Comparison of ENCODE assay signal across 29 mouse cellular contexts in the genomic region with DNA sequence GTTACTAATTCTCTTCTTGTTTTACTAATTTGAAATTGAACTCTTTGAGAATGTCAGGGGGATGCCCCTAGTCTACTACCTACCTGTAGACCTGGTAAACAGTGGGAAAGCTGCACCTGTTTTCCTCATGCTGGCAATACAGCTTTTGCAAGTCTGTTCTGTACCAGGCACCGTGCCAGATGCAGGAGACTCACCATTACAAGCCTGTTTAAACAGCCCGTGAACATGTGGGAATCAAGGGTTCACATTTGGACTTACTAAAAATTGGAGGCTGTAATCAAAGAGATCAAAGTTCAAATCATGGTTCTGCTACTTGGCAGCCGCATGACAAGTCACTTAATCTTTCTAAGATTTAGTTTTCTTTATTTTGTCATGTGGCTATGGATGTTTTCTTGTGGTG. TPM values are rescaled to one million over a fixed set of nuclear protein-coding genes. Genes with fewer than 3 reads are reported as not detected.
A peak's percentile ranks its signal among the peaks of the same experiment; 100 is the strongest.
DNase-seq lines count a peak whose midpoint lies in the region; ATAC-seq and TF ChIP-seq lines count a peak whose summit lies in the region.
"Had no signal": no experiment of that assay in that cellular context is flagged by ENCODE, and none has a peak within 500 bp of the region (broad histone marks: within the 10 kb centered on the region; RNA-seq: fewer than 3 reads in every experiment).

No protein-coding gene starts in this region.

- H3K36me3 ChIP-seq in kidney, embryonic 16.5 days (ENCODE audit: insufficient read depth, low read length): no peaks in the 10 kb centered on the region
- no peaks in the 10 kb centered on the region for H3K36me3 ChIP-seq in liver, adult 2 months (ENCODE audit: control insufficient read depth, insufficient read depth, low read length)
- H3K36me3 ChIP-seq in liver, embryonic 12.5 days: no peaks in the 10 kb centered on the region
- no peaks in the 10 kb centered on the region for H3K36me3 ChIP-seq in forebrain, embryonic 15.5 days
- H3K36me3 ChIP-seq: embryonic facial prominence, embryonic 10.5 days; embryonic facial prominence, embryonic 13.5 days; forebrain, embryonic 10.5 days; G1E; hindbrain, embryonic 12.5 days; hindbrain, embryonic 15.5 days had no signal

- H3K79me2 ChIP-seq in liver, adult 2 months (ENCODE audit: control insufficient read depth, insufficient read depth, low read length): no peaks in the 10 kb centered on the region

- H3K9ac ChIP-seq in kidney, embryonic 16.5 days (replicated peaks; ENCODE audit: low read length): no peak overlapping the region
- H3K9ac ChIP-seq in liver, adult 2 months (ENCODE audit: low read depth, low read length): no peak overlapping the region
- no peak overlapping the region for H3K9ac ChIP-seq in liver, embryonic 12.5 days
- H3K9ac ChIP-seq in forebrain, embryonic 15.5 days (replicated peaks): no peak overlapping the region
- H3K9ac ChIP-seq: embryonic facial prominence, embryonic 13.5 days; forebrain, embryonic 13.5 days; forebrain, postnatal 0 days; hindbrain, embryonic 12.5 days; hindbrain, embryonic 15.5 days had no signal

- no peak for TF ChIP-seq POLR2A in liver, adult 2 months (IDR thresholded peaks at IDR 0.05; ENCODE audit: extremely low read depth, insufficient read depth, low read length)

- no peak overlapping the region for H3K4me3 ChIP-seq in kidney, embryonic 16.5 days (ENCODE audit: low read length)
- no peak overlapping the region for H3K4me3 ChIP-seq in liver, adult 2 months (ENCODE audit: insufficient read depth, low read depth, low read length)
- no peak overlapping the region for H3K4me3 ChIP-seq in liver, embryonic 12.5 days
- H3K4me3 ChIP-seq in forebrain, embryonic 15.5 days: no peak overlapping the region
- H3K4me3 ChIP-seq: embryonic facial prominence, embryonic 10.5 days; embryonic facial prominence, embryonic 13.5 days; erythroblast, embryonic 14.5 days; forebrain, embryonic 10.5 days; forebrain, embryonic 13.5 days; gastrocnemius, adult 2 months; hindbrain, embryonic 12.5 days; hindbrain, embryonic 15.5 days had no signal

- 84% methylated on average over 3 of the region's 3 CpGs for WGBS in kidney, embryonic 16.5 days
- 34% methylated on average over 3 of the region's 3 CpGs for WGBS in liver, adult 2 months
- 51% methylated on average over 3 of the region's 3 CpGs for WGBS in liver, embryonic 12.5 days (ENCODE audit: insufficient replicate concordance)
- WGBS in forebrain, embryonic 15.5 days: 79% methylated on average over 3 of the region's 3 CpGs

- DNase-seq in kidney, adult 11 months: peak; percentile 35
- DNase-seq in liver, adult 2 months (ENCODE audit: extremely low read depth, low read depth, low spot score): peak; percentile 83
- DNase-seq in kidney, postnatal 14 days: peak; percentile 39
- DNase-seq in kidney, postnatal 4 days: peak; percentile 1 to 3
- no peak for DNase-seq in neural tube, embryonic 10.5 days (ENCODE audit: extremely low spot score, low spot score)
- DNase-seq: adrenal gland, postnatal 25 days; B cell, adult 2 months; cerebellum, adult 11-12 months; cerebellum, adult 8-10 months; cerebellum, postnatal 36 days; embryo, embryonic 11 days; forebrain, postnatal 0 days; gastrocnemius, adult 2 months; gastrocnemius, postnatal 14 days; heart, adult 11 months had no signal

- no peaks in the 10 kb centered on the region for H3K4me1 ChIP-seq in kidney, embryonic 16.5 days (ENCODE audit: insufficient read depth, low read length)
- H3K4me1 ChIP-seq in liver, adult 2 months (ENCODE audit: control insufficient read depth, insufficient read depth, low read length): no peaks in the 10 kb centered on the region
- no peaks in the 10 kb centered on the region for H3K4me1 ChIP-seq in liver, embryonic 12.5 days
- no peaks in the 10 kb centered on the region for H3K4me1 ChIP-seq in forebrain, embryonic 15.5 days
- H3K4me1 ChIP-seq: embryonic facial prominence, embryonic 10.5 days; embryonic facial prominence, embryonic 13.5 days; forebrain, embryonic 10.5 days; forebrain, embryonic 13.5 days; hindbrain, embryonic 12.5 days; hindbrain, embryonic 15.5 days had no signal

- no peak overlapping the region for H3K27ac ChIP-seq in kidney, embryonic 16.5 days (ENCODE audit: low read length)
- H3K27ac ChIP-seq in liver, adult 2 months (replicated peaks; ENCODE audit: insufficient read depth, low read depth, low read length): no peak overlapping the region
- H3K27ac ChIP-seq in liver, embryonic 12.5 days: no peak overlapping the region
- H3K27ac ChIP-seq in forebrain, embryonic 15.5 days (replicated peaks): no peak overlapping the region
- H3K27ac ChIP-seq: embryonic facial prominence, embryonic 10.5 days; embryonic facial prominence, embryonic 13.5 days; forebrain, embryonic 10.5 days; forebrain, embryonic 13.5 days; gastrocnemius, adult 2 months; hindbrain, embryonic 12.5 days; hindbrain, embryonic 15.5 days had no signal

- ATAC-seq in kidney, embryonic 16.5 days (ENCODE audit: low FRiP score, low TSS enrichment): no peak
- ATAC-seq in liver, embryonic 12.5 days: no peak
- ATAC-seq in forebrain, embryonic 15.5 days (replicated peaks): no peak
- ATAC-seq: forebrain, embryonic 13.5 days; forebrain, postnatal 0 days; Patski had no signal

- H3K27me3 ChIP-seq in kidney, embryonic 16.5 days (ENCODE audit: insufficient read depth, low read length): peaks cover 3% of the 10 kb centered on the region; the same call in 1 of the 2 replicates
- no peaks in the 10 kb centered on the region for H3K27me3 ChIP-seq in liver, adult 2 months (ENCODE audit: control insufficient read depth, insufficient read depth, low read length)
- H3K27me3 ChIP-seq in liver, embryonic 12.5 days (replicated peaks): peaks cover 3% of the 10 kb centered on the region; the same call in 1 of the 2 replicates
- no peaks in the 10 kb centered on the region for H3K27me3 ChIP-seq in forebrain, embryonic 15.5 days
- H3K27me3 ChIP-seq: CH12.LX; forebrain, embryonic 13.5 days; hindbrain, embryonic 15.5 days had no signal

- H3K4me2 ChIP-seq in kidney, embryonic 16.5 days (replicated peaks; ENCODE audit: low read depth, low read length): no peak overlapping the region
- no peak overlapping the region for H3K4me2 ChIP-seq in liver, embryonic 12.5 days
- no peak overlapping the region for H3K4me2 ChIP-seq in forebrain, embryonic 15.5 days (replicated peaks)
- H3K4me2 ChIP-seq: embryonic facial prominence, embryonic 13.5 days; forebrain, embryonic 13.5 days; heart, embryonic 11.5 days; hindbrain, embryonic 12.5 days; hindbrain, embryonic 15.5 days had no signal

- no peak for TF ChIP-seq CTCF in liver, adult 2 months (IDR thresholded peaks at IDR 0.05; ENCODE audit: low read depth, low read length)

- no peaks in the 10 kb centered on the region for H3K9me3 ChIP-seq in kidney, embryonic 16.5 days (ENCODE audit: low read length)
- no peaks in the 10 kb centered on the region for H3K9me3 ChIP-seq in liver, embryonic 12.5 days (replicated peaks)
- H3K9me3 ChIP-seq in forebrain, embryonic 15.5 days: no peaks in the 10 kb centered on the region
- H3K9me3 ChIP-seq: embryonic facial prominence, embryonic 10.5 days; embryonic facial prominence, embryonic 13.5 days; forebrain, embryonic 10.5 days; forebrain, embryonic 13.5 days; G1E; hindbrain, embryonic 12.5 days; hindbrain, embryonic 15.5 days had no signal

RNA-seq across cellular contexts. Expression of gene Rai2, which starts 56.8 kb away (rescaled TPM):
- polyA plus RNA-seq in kidney, embryonic 16.5 days (2015; fragmentation: Nextera tagmentation; extraction: Ambion mirVana): 5.0 and 6.4 TPM in 2 replicates
- 0.28 and 1.0 TPM in 2 replicates for total RNA-seq in liver, adult 2 months (2014; rRNA removed)
- 2.4 and 3.2 TPM in 2 replicates for polyA plus RNA-seq in liver, adult 2 months (2012; rRNA removed)
- polyA plus RNA-seq in liver, embryonic 12.5 days (2016; fragmentation: Nextera tagmentation; extraction: Ambion mirVana): 0.72 and 0.78 TPM in 2 replicates
- polyA plus RNA-seq in forebrain, embryonic 15.5 days (2015; fragmentation: Nextera tagmentation; extraction: Ambion mirVana): 15.8 and 16.5 TPM in 2 replicates
- total RNA-seq: CH12.LX had no signal
- polyA plus RNA-seq: erythroblast, embryonic 14.5 days; G1E; Patski had no signal
